Mouse (Mus musculus) left cerebral cortex, adult 9 months (tissue): ENCODE measurements around the gene Themis2.

ENCODE experiments used
- DNase-seq, 2 experiments: peaks; one replicate each; pipeline ENCODE4 v3.0.0; 2022; ENCODE audit warnings: low spot score in 2 of 2

Themis2 gene

DNA sequence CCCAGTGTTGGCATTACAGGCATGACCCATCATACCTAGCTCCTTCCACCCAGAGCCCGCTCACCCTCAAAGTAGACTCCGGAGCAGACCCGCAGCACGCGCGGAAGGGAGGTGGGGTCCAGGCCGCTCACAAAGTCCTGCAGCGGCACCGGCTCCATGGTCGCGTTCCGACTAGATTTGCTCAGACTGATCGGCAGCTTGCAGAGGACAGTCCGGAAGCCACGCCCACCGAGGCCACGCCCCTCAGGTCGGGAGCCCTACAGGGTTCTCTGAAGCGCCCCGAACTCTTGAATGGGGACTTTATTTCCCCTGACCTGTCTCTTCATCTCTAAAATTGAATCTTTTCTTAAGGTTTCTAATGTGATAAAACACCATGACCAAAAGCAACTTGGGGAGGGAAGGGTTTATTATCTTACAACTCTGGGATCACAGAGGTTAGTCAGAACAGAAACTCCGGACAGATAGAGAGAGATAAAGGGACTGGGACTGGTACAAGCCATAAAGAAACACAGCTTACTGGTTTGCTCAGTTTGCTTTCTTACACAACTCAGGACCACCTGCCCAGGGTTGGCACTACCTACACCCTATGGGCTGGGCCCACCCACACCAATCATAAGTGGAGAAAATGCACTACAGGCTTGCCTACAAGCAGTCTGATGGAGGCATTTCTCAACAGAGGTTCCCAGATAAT lies at the start of gene Themis2:
Gene Themis2, minus strand, starts transcription at position 192 of the 691 bp plus-strand sequence.
- peak in 1 of 2 experiments; percentile 34 for DNase-seq

DNA sequence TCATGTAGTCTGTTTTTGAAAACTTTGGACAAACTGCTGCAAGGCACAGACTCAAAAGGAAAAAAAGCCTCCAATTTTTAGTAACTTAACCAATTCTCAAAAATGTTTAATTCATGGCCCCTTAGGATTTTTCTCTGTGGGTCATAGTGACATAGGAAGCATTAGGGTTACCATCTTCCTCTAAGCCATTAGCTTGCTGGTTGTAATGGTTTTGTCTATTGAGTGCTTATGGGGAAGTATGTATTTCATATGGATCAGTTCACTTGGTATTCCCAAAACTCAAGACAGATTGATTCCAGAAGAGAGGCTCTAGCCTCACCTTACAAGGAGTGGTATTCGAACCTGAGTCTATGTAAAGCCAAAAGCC lies 47.5 kb upstream of the Themis2 start:
- no peak for DNase-seq

GRCm38 (mm10) chr4:132842970-132843704 lies 47.0 kb upstream of the Themis2 start, which contains the start of gene Ppp1r8:
Ppp1r8 (minus strand) TSS chr4:132843169.
- DNase-seq, result peak; percentile 83 to 88

DNA sequence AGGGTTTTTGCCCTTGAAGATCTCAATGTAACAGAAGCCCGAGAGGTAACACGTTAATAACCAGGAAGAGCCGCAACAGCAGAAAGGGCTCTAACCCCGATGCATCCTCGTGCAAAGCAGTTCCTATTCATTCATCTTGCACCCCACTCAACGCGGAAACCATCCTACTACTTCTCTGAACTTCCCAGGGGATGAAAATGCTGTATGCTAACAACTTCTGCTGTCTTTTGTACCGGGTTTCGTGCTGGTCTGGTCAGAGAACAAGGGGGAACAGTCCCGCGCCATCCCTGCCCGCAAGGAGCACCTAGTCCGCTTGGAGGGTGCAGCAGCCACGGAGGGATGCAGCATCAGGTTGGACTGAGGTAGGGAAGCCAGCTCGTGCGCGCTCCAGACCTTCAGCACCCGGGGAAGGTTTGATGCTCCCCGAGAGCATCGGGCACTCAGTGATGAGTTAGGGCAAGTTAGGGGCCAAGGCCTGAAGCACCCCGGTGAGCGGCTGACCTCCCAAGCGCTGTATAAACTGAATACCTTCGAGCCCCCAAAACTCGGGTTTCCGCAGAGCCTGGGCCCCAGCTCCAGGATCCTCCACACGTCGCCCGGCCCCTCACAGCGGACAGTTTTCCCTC lies 46.2 kb upstream of the Themis2 start:
- DNase-seq, result peak in 1 of 2 experiments; percentile 9

DNA sequence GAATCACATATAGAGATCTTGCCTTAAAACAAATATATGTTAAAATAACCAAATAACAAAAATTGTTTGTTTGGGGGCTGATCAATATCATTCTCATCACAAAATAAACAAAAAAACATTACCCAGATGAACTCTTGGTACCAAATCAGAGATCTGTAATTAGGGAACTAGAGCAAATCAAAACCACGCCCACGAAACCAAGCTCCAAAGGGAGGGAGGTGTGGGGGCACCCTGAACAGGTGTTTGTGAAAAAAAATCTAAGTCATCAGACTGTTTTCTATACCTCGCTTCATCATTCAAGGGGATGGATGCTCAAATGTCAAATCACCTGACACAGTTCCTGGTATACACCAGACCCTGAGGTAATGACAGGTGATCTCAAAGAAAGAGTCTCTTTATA lies 45.3 kb upstream of the Themis2 start:
- DNase-seq, result no peak

GRCm38 (mm10) chr4:132823614-132824366 lies 27.6 kb upstream of the Themis2 start:
- DNase-seq, result peak in 1 of 2 experiments; percentile 74

- DNase-seq, result no peak
These were observed 22.3 kb upstream of the Themis2 start for GRCm38 (mm10) chr4:132818442-132818841.

GRCm38 (mm10) chr4:132816855-132817254 lies 20.7 kb upstream of the Themis2 start:
- DNase-seq, result no peak

- no peak for DNase-seq
These were observed 20.2 kb upstream of the Themis2 start for GRCm38 (mm10) chr4:132816404-132816803.

DNA sequence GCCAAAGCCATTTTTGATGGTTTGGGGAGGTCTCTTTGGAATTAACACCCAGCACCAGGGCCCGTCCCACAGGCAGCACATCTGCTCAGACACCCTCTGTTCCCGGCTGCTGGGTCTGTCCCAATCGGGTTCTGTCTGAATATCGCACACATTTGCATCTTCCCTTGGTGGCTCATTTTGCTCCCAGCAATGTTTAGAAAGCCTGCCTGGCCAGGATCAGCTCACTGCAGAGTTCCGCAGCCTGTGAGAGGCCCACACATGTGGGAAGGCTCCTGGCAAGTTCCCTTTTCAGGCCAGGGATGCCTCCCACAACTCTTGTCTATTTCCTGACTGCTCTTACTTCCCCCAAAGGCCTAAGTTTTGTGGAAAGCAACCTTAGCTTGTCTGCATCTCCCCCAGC lies 13.4 kb upstream of the Themis2 start:
- DNase-seq, result peak; percentile 40 to 77

GRCm38 (mm10) chr4:132807771-132808641 lies 11.8 kb upstream of the Themis2 start:
- DNase-seq, result no peak

GRCm38 (mm10) chr4:132806620-132807191 lies 10.5 kb upstream of the Themis2 start:
- no peak for DNase-seq

DNA sequence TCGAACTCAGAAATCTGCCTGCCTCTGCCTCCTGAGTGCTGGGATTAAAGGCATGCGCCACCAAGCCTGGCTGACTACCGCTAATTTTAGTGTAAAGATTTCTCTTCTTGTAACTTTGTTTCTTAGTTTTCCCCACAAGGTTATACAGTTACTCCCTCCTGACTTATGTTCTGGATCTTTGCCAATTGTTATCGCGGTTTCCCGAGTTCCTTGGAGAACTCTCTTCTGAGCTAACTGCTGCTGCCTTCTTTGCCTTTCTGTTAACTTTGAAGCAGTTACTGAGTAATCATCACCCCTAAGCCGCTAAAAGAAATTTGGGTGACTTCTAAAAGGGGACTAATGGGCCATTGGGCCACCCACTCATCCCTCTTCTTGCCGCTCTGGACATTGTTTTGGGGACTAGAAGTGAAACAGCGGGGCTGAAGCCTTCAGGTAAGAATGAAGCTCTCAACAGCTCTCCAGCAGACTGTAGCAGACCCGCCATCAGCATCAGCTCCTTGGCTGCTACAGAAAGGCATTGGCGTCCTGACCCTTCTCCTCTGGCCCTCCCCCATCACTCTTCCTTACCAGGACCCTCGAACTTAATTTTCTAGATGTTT lies 9.5 kb upstream of the Themis2 start:
- DNase-seq, result no peak

GRCm38 (mm10) chr4:132805146-132805545 lies 9.0 kb upstream of the Themis2 start:
- no peak for DNase-seq

DNA sequence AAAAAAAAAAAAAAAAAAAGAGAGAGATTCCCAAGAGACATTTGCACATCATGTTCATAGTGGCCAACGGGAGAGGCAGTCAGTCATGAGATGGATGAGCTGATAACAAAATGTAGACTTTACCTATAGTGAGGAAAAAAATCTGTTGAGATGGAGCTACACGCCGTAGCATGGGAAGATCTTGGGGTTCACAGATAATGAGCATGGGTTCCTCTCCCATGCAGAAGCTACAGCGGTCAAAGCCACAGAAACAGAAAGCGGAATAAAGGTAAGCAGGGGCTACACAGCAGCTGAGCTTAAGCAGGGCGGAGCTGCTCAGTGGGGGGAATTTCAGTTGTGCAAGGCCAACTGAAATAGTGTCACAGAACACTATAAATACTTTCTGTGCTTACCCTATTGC lies 8.1 kb upstream of the Themis2 start:
- no peak for DNase-seq

DNA sequence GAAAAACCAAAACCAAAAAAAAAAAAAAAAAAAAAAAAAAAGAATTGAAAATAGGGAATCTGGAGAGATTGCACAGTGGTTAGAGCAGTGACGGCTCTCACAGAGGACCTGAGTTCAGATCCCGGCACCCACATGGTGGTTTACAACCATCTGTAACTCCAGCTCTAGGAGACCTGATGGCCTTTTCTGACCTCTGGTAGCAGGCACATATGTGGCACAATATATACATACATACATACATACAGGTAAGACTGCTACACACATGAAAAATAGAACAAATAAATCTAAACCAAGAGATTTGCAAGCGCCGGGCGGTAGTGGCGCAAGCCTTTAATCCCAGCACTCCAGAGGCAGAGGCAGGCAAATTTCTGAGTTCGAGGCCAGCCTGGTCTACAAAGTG lies 7.7 kb upstream of the Themis2 start:
- DNase-seq, result no peak

DNA sequence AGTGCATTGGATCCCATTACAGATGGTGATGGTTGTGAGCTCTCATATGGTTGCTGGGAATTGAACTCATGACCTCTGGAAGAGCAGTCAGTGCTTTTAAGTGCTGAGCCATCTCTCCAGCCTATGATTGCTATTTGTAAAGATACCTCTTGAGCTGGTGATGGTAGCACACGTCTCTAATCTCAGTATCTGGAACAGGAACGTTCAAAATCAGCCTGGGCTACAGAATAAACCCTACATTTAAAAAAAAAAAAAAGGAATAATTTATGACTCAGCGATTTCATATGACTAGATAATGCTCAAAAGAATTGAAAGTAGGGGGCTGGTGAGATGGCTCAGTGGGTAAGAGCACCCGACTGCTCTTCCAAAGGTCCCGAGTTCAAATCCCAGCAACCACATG lies 7.0 kb upstream of the Themis2 start:
- DNase-seq, result no peak

GRCm38 (mm10) chr4:132802171-132802637 lies 6.0 kb upstream of the Themis2 start:
- DNase-seq, result no peak

GRCm38 (mm10) chr4:132801176-132802077 lies 5.2 kb upstream of the Themis2 start:
- no peak for DNase-seq
